Mouse (Mus musculus): Measurements from ENCODE around the gene Myod1. TPM values are rescaled to one million over a fixed set of nuclear protein-coding genes. Genes with fewer than 3 reads are reported as not detected.

Gene Myod1
- polyA plus RNA-seq, 1 experiment from 2014 or later, result 2.6 TPM

GRCm38 (mm10) chr7:46422052-46422763 lies 45.9 kb downstream of the Myod1 start:
- H3K27ac ChIP-seq, result peak overlapping the region; percentile 78
- peak overlapping the region; percentile 33 for H3K4me2 ChIP-seq (replicated peaks)
- H3K4me3 ChIP-seq, result no peak overlapping the region
- WGBS, result 37% methylated on average over 8 of the region's 8 CpGs
- no peaks in the 10 kb centered on the region for H3K36me3 ChIP-seq
- 0 out of 2 replicates have a peak overlapping the region, but pooled peaks have one; percentile 2 for H3K9ac ChIP-seq
- H3K27me3 ChIP-seq, result 0 out of 2 replicates have a peak, but pooled peaks cover 8% of the 10 kb centered on the region
- H3K4me1 ChIP-seq, result peaks cover 36% of the 10 kb centered on the region
- H3K9me3 ChIP-seq (replicated peaks), result no peaks in the 10 kb centered on the region
- peak; percentile 70 for ATAC-seq (ENCODE audit: low FRiP score)

GRCm38 (mm10) chr7:46422764-46423412 lies 46.6 kb downstream of the Myod1 start:
- peak; percentile 76 for ATAC-seq (ENCODE audit: low FRiP score)

DNA sequence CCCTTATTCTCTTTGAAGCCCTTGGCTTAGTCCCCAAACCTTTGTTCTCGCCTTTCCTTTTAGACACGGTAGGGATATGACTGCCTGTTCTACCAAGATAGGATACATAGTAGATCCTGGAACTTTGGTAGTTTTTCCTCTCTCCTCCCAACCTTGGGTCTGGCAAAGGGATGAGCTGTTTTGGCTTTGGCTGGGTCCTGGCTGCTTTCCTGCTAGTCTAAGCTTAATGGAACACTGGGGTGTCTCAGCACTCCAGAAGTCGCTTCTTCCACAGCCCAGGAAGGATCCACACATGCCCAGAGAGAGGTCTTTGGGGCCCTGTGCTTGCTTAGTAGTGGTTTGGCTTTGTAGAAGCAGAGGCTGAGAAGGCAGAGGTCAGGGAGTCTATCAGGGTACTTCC lies 47.7 kb downstream of the Myod1 start:
- H3K27me3 ChIP-seq, result 0 out of 2 replicates have a peak, but pooled peaks cover 8% of the 10 kb centered on the region
- H3K27ac ChIP-seq, result no peak overlapping the region
- H3K9ac ChIP-seq, result no peak overlapping the region
- peaks cover 27% of the 10 kb centered on the region for H3K4me1 ChIP-seq
- no peak overlapping the region for H3K4me3 ChIP-seq
- ATAC-seq (ENCODE audit: low FRiP score), result no peak
- no peak overlapping the region for H3K4me2 ChIP-seq (replicated peaks)
- H3K9me3 ChIP-seq (replicated peaks), result no peaks in the 10 kb centered on the region
- WGBS, result 77% methylated on average over 3 of the region's 3 CpGs
- 0 out of 2 replicates have a peak, but pooled peaks cover 7% of the 10 kb centered on the region for H3K36me3 ChIP-seq

More at GRCm38 (mm10) chr7:46422764-46423412, 46.6 kb downstream of the Myod1 start:
- Histone ChIP-seq H3K9ac (no peak overlapping the region), H3K4me3 (no peak overlapping the region), H3K9me3 (replicated peaks) (no peaks in the 10 kb centered on the region), H3K27ac (peak overlapping the region; percentile 78), H3K27me3 (0 out of 2 replicates have a peak, but pooled peaks cover 8% of the 10 kb centered on the region), H3K4me1 (peaks cover 36% of the 10 kb centered on the region), H3K36me3 (0 out of 2 replicates have a peak, but pooled peaks cover 5% of the 10 kb centered on the region), H3K4me2 (replicated peaks) (peak overlapping the region; percentile 33)
- WGBS, result 50% methylated on average over 18 of the region's 18 CpGs

GRCm38 (mm10) chr7:46425012-46425411 lies 48.7 kb downstream of the Myod1 start:
- H3K36me3 ChIP-seq, result 0 out of 2 replicates have a peak, but pooled peaks cover 7% of the 10 kb centered on the region
- H3K27ac ChIP-seq, result no peak overlapping the region
- H3K4me1 ChIP-seq, result peaks cover 27% of the 10 kb centered on the region
- no peaks in the 10 kb centered on the region for H3K9me3 ChIP-seq (replicated peaks)
- WGBS, result 76% methylated on average over 4 of the region's 4 CpGs
- 0 out of 2 replicates have a peak, but pooled peaks cover 8% of the 10 kb centered on the region for H3K27me3 ChIP-seq
- no peak for ATAC-seq (ENCODE audit: low FRiP score)
- no peak overlapping the region for H3K4me2 ChIP-seq (replicated peaks)
- H3K9ac ChIP-seq, result no peak overlapping the region
- H3K4me3 ChIP-seq, result no peak overlapping the region

Other genes with a start within 250 kb of the Myod1 start
- 2.0 and 2.6 TPM in 2 replicates for gene Abcc8, start 196.4 kb upstream of the Myod1 start, polyA plus RNA-seq (2016; fragmentation: Nextera tagmentation; extraction: Ambion mirVana)
- gene Ush1c, start 138.0 kb upstream of the Myod1 start, polyA plus RNA-seq (2016; fragmentation: Nextera tagmentation; extraction: Ambion mirVana), result 2.4 and 4.1 TPM in 2 replicates
- gene Otog, start 135.5 kb upstream of the Myod1 start, polyA plus RNA-seq (2016; fragmentation: Nextera tagmentation; extraction: Ambion mirVana), result 1.4 and 4.5 TPM in 2 replicates
- gene Kcnc1, start 20.0 kb downstream of the Myod1 start, polyA plus RNA-seq (2016; fragmentation: Nextera tagmentation; extraction: Ambion mirVana), result 8.2 and 9.8 TPM in 2 replicates